Mouse (Mus musculus) spleen, embryonic (tissue): ENCODE results near the gene Ace2.

Source experiments
- CTCF ChIA-PET: fragments of 350-600 bp; sonication (Branson Sonifier 250); formaldehyde crosslinking; loops from one replicate; lab custom pipeline; 2022; lab: Charles Lee

The Ace2 gene

DNA sequence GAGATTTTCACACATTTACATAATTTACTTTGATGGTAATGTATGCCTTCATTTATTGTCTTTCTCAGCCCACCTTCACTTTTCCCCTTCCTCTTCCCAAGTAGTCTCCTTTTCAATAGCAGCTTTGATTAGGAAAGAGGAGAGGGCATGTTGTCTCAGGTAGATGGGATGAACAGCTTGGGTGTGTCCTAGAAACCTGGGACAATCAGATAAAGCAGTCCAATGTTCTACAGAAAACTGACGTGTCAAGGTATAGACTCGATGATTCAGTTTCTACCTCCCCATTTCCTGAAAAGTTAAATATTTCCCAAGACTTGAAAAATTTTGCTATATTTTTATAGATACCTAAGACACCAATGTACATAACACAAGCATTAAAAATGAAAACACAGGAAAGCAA, 39.7 kb downstream of the Ace2 start:
- CTCF ChIA-PET: no interaction called here

DNA sequence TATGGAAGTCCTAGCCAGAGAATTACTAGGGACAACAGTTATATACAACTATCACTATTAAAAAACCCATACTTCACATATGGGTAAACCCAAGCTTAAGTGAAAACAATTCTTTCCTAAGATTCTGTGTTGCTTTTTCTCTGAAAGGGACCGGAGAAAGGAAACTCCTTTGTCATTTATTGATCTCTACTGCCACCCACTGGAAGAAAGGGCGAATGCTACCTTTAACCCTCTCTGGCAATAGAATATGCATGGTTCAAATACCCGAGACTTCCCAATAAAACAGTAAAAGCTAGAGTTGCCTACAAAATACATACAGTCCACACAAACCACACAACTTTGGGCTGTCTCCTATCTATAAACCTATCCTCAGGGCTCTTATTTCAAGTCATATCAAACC, 40.6 kb downstream of the Ace2 start:
- CTCF ChIA-PET: no interaction called here

DNA sequence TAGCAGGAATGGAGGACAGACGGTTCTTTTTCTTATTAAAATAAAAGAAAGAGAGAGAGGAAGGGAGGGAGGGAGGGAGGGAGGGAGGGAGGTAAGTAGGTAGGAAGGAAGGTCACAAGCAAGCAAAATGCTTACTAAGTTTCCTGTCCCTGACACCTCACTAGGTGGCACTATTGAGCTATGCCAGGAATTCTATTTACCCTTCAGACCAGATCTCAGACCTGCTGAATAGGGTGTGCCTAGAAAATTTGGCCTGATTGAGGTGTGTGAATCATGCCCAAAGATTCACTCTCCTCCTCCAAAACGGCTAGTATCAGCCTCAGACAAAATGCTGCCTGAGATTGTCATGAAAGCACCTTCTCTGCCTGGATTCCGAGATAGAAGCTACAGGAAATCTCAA, 44.7 kb downstream of the Ace2 start:
- CTCF ChIA-PET: interaction anchor here (0.5 to 1.3 kb wide), 3 partner anchors 101 to 129 kb away, joined by 3 to 6 read pairs (median 3); no protein-coding TSS in a partner anchor

DNA sequence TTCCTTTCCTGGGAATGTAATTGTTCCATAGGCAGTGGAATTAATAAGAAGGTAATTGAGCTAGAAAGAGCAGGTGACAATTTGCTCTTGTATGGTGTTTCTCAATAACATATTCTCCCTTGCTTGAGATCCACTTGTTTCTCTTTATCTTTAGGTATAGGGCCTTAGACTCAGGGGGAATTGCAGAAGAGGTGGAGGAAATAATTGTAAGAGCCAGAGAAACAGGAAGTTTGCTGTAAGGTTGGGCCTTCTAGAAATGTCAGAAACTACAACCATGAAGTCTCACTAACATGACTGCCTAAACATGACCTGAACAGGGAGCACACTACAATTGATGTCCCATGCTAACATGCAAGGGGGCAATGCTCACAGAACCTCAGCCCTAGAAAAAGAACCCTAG, 50.7 kb downstream of the Ace2 start:
- CTCF ChIA-PET: no interaction called here

DNA sequence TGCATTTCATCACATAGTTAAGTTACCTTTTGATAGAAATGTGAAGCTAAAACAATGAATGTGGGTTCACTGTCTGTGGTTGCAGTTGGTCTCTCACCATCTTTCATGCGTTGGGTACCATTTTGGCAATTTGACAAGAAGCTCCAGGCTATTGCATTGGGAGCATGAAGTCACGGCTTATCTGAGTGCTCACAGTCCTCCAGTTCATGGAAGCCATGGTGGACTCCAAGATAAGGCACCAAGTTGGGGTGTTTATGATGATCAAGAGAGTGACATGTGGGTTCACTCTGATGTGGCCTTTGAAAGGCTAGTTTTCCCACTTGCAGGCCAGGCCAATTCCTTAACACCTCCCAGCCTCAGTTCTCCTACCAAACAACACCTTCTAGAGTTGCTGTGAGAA, 58.5 kb downstream of the Ace2 start:
- CTCF ChIA-PET: no interaction called here

DNA sequence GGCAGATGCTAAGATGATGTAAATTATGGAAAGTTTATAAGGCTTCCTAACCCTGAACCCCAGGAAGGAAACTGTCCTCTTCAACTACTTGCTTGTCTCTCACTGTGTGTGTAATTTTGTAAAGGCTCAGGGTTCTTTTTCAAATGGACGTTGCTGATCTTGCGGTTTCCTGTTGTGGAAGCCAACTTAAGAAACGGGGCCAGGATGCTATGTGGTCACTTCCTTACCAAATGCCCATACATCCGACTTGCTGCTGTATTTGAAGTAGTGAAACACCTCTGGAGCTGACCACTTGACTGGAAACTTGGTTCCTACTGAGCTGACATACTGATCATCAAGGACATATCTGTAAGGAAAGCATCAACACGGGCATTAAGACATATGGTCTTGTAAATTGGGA, 61.4 kb downstream of the Ace2 start:
- CTCF ChIA-PET: no interaction called here

DNA sequence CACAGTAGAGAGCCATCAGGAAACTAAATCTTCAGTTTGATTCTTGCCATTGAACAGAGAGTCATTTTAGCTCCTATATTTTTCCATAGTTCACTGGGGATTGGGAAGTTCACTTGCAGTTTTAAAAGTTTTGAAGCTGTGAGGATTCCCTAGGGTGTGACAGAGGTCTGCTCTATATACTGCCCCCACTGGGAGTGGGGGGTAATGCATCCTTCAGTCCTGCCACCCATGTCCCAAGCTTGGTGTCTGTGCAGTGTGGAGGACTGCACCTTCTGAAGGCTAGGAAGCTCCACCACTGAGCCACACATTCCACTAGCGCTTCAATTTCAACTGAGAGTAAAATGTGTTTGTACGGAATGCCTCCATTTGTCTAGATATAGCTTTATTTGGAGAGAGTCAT, 82.9 kb downstream of the Ace2 start:
- CTCF ChIA-PET: interaction anchor here (0.5 kb wide), 1 partner anchor 1213 kb away, joined by 4 read pairs; no protein-coding TSS in a partner anchor

DNA sequence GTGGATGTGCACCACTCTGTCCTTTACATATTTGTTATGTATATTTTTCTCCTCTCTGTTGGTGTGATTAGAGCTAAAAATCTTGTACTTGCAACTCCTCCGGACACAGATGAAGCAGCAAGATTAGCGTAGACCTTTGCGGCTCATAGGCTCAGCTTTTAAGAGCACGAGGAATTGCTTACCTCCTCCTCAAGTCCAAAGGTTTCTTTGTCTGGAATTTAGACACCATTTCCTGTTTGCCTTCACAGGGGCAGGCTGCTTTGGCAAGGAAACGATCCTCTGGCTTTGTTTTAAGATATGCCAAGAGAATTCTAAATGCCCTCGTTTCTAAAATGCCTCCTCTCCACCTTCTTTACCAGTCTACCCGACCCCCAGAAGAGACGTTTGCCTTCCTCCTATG, 94.2 kb downstream of the Ace2 start:
- CTCF ChIA-PET: no interaction called here
